Mouse (Mus musculus) G1E (cell line): ENCODE results near the gene Man2a1.

Experiments
- CTCF ChIP-seq: IDR thresholded peaks from 2 replicates; pipeline ENCODE4 v1.5.1; 2012; ENCODE audit warnings: low read depth, low read length, inconsistent platforms, mixed read lengths
- GATA1 ChIP-seq: IDR thresholded peaks from 2 replicates; pipeline ENCODE4 v1.6.1; 2012; ENCODE audit warnings: borderline replicate concordance, low read length, inconsistent platforms, mixed read lengths
- TAL1 ChIP-seq: conservative IDR thresholded peaks from 2 replicates; pipeline ENCODE4 v1.6.1; 2012; ENCODE audit warnings: low read depth, low read length, inconsistent platforms, mixed read lengths

DNA sequence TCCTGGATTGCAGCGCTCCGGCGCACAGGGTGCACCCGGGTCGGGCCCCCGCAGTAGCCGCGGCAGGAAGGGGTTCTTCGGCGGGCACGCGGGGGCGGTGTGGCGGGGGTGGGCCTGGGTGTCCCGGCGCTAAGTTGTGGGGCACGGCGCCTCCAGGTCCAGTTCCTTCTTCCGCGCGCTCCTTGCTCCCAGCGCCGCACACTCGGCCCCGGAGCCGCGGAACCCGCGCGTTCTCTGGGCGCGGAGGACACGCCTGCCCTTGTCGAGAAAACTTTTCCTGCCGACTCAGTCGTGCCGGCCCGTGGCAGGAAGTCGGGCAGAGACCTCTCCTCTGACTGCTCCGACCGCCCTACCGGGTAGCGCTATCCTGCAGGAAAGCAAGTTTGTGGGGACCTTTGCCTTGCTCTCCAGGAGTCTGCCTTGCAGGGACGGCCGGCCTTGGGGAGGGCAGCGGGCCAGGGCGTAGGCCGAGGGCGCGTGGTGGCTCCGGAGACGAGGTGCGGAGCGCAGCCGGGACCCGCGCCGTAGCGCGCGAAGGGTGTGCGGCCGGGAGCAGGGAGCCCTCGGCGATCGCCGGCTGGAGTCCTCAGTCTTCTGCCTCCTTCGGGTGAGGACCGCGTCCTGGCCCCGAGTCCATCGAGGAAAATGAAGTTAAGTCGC lies 685 bp downstream of the Man2a1 start:
- TF ChIP-seq CTCF = no peak
- TF ChIP-seq GATA1 = no peak
- TF ChIP-seq TAL1 = no peak
